Mouse (Mus musculus) regulatory T cell (primary cell): ENCODE measurements around the gene Pqlc3.

Experiments
- in situ Hi-C: fragments of 300-600 bp; cut with MboI, MseI; formaldehyde crosslinking; loops from one replicate; pipeline ENCODE4 v1.15.1; 2025; ENCODE audit warnings: high pct_unique_total_duplicates

Gene Pqlc3

GRCm38 (mm10) chr12:17009466-17009865, 9.3 kb upstream of the Pqlc3 start:
- in situ Hi-C loops = loop anchor here (10.0 kb wide), 1 partner anchor 685 kb away; the partner anchor contains the start of gene Hpcal1

DNA sequence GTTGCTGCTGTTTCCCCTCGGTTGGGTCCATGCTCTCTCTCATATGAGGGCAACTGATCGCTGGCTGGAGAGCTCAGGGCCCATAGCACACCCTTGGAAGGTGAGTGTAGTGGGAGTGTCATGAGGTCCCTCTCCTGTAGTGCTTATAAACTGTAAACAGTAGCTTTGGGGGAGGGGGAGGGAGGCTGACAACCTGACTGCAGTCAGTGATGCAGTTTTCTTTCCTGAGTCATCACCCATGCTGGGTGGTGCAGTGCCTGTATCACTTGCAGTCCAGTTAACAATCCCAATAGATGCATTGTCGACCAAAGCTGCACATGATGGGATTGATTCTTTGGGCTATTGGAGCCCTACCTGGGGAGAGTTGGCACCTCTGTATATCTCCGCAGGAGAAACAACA, 1.0 kb upstream of the Pqlc3 start:
- in situ Hi-C loops = loop anchor here (10.0 kb wide), 1 partner anchor 694 kb away; the partner anchor contains the start of gene Hpcal1

DNA sequence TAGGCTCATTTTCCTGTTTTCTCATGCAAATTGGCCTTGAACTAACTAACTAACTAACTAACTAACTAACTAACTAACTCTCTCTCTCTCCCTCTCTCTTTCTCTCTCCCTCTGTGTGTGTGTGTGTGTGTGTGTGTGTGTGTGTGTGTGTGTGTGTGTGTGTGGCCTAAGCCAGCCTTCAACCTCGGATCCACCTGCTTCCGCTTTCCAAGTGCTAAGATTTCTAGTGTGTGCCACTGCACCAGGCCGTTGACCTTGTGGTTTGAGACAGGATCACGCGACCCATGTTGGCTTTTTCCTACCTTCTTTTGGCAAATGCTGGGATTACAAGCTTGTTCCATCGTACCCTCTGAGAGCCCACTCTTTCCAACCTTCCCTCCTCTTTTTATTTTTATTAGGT, 420 bp upstream of the Pqlc3 start:
- in situ Hi-C loops = loop anchor here (10.0 kb wide), 1 partner anchor 694 kb away; the partner anchor contains the start of gene Hpcal1

GRCm38 (mm10) chr12:16999146-16999545, 1.1 kb downstream of the Pqlc3 start:
- in situ Hi-C loops = no loop called here

- in situ Hi-C loops = no loop called here
Observed at GRCm38 (mm10) chr12:16996886-16997462, 3.2 kb downstream of the Pqlc3 start.

DNA sequence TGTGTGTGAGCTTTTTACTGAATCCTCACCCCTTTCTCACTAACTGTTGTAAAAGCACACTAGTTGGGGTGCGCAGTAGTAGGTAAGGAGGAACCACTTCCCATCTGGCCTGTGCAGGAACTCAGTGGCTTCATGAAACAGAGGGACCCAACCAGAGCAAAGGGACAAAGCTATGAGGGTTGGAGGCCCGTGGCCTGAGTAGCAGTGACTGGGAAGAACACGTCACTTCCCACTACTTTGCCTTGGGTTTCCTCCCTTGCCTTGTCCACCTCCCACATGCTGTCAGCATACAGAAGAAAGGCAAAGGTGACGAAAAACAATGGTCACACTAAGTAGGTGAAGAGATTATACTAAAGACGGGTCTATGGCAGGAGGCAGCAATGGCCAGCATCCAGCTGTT, 3.9 kb downstream of the Pqlc3 start:
- in situ Hi-C loops = no loop called here

GRCm38 (mm10) chr12:16994291-16994690, 5.9 kb downstream of the Pqlc3 start:
- in situ Hi-C loops = no loop called here

DNA sequence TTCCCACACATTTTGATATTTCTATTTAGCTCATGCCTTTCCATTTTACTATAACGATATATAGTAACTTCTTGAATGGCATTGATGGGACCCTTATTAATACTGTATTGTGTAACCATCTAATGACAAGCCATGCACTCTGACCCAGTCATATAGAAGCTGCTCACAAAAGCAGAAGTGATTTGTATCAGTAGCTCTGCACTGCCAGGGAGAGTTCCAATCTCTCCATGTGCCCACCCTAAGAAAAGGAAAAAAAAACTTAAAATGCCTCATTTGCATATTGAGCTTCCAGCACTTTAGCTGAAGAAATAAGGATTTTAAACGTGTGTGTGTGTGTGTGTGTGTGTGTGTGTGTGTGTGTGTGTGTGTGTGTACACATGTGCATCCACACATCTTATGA, 7.9 kb downstream of the Pqlc3 start:
- in situ Hi-C loops = no loop called here

DNA sequence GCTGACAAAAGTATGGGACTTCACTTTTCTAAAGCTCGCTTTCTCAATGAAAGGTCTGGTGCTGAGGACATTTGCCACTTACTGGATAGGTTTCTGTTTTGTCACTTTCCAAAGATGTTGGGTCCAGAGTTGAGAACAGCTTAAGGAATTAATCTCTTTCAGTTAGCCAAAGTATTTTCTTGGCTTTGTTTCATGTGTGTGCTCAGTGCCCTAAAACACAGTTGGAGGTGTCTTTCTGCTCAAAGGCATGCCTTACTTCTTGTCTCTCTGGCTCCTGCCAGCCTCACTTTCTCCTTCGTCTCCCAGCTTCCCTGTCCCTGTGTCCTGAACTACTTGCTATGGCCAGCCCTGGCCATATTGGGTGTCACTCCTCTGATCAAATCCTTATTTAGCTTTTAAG, 8.8 kb downstream of the Pqlc3 start:
- in situ Hi-C loops = no loop called here

DNA sequence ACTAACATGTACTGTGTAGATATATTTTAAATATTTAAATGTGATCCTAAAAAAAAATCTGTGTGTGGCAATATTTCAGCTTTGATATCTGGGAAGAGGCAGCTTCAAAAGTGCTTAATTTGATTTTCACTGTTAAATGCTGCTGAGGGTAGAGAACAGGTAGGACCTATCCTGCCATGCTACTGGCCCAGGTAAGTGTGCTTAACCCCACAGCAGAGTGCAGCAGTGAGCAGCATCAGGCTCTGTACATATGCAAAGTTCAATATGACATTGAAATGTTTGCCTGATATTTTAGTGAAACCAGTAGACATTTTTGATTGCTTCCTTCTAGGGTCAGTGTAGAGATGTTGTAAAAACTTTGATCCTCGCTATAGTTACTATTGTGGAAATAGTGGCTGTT, 14.4 kb downstream of the Pqlc3 start:
- in situ Hi-C loops = no loop called here

DNA sequence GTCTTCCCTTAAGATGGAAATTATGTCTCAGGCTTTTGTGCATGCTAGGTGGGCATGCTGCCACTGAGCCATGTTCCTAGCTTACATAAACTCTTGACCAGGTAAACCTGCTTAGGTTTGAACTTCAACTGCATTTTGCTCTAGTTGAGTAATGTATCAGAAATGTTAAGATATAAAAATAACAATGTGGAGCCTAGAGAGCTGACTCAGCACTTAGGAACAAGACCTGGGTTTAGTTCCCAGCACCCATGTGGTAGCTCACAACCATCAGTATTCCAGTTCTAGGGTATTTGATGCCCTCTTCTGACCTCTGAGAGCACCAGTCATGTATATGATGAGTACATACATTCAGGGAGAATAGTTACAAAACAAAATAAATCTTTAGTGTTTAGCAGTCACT, 23.1 kb downstream of the Pqlc3 start:
- in situ Hi-C loops = no loop called here

GRCm38 (mm10) chr12:16966811-16967210, 33.4 kb downstream of the Pqlc3 start:
- in situ Hi-C loops = no loop called here

GRCm38 (mm10) chr12:16963354-16963753, 36.9 kb downstream of the Pqlc3 start:
- in situ Hi-C loops = no loop called here

DNA sequence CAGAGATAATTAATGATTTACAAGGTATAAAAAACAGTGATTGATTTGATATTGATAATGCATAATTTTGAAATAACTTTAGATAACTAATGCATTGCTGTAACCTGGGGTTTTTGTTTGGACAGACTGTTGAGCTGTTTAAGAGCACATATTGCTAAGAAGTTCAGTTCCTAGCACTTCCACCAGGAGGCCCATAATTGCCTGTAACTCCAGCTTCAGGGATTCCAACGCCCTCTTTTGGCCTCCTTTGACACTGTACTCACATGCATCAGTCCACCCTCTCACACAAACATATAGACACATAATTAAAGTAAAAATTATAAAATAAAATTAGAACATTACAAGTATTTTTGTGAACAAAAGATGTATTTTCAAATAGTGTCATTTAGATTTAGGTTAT, 41.4 kb downstream of the Pqlc3 start:
- in situ Hi-C loops = no loop called here

GRCm38 (mm10) chr12:16948239-16948638, 52.0 kb downstream of the Pqlc3 start:
- in situ Hi-C loops = no loop called here

DNA sequence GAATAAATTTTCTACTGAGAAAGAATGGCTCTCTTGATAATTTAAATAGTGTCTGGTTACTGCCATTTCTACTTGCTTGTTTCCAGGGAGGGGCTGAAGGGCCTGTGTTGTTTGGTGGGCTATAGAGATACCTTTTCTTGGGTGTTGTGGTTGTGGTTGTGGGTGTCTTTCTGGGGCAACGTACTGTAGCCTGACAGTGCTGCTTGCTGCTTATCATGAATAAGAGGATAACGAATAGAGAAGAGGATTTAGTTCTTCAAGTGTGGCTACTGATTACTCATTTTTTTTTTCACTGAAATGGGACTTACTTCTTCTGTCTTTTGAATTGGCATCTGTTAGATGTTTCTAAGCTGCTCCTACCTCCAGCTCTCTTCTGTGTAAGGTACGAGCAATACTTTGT, 58.2 kb downstream of the Pqlc3 start:
- in situ Hi-C loops = no loop called here
